Mouse (Mus musculus) spleen, adult 2 months (tissue): ENCODE data around the gene 9230104L09Rik.

Source experiments
- CTCF ChIP-seq: fragments of 200-500 bp; IDR thresholded peaks from 2 replicates; pipeline ENCODE4 v1.5.1; 2011; ENCODE audit warnings: mild to moderate bottlenecking, inconsistent platforms; ENCODE audit not compliant: insufficient read depth, insufficient read length, insufficient replicate concordance; ENCODE audit errors: extremely low read depth
- POLR2A ChIP-seq: fragments of 200-500 bp; IDR thresholded peaks from 2 replicates; pipeline ENCODE4 v1.6.1; 2011; ENCODE audit warnings: low read depth, low read length, inconsistent platforms

GRCm38 (mm10) chr2:148893107-148893506, 28.3 kb upstream of the 9230104L09Rik start:
- TF ChIP-seq POLR2A (no peak), CTCF (no peak)
